Mouse (Mus musculus) erythroblast, embryonic 14.5 days (primary cell): ENCODE results near the gene Nr2e1.

ENCODE experiments used
- GATA1 ChIP-seq: IDR thresholded peaks from 2 replicates; pipeline ENCODE4 v1.6.1; 2012; ENCODE audit warnings: low read length, inconsistent platforms, mixed read lengths
- TAL1 ChIP-seq: IDR thresholded peaks from 3 replicates; pipeline ENCODE4 v1.6.1; 2012; ENCODE audit warnings: low read length, inconsistent platforms, mixed read lengths

- TF ChIP-seq GATA1: no peak
- TF ChIP-seq TAL1: no peak
Measured at GRCm38 (mm10) chr10:42604874-42605273, 21.4 kb upstream of the Nr2e1 start.
